8 mouse cellular contexts compared by ENCODE assay signal in genomic region chr2:168691774-168692173, GRCm38 (mm10). TPM values are rescaled to one million over a fixed set of nuclear protein-coding genes. Genes with fewer than 3 reads are reported as not detected.
A peak's percentile ranks its signal among the peaks of the same experiment; 100 is the strongest.
DNase-seq lines count a peak whose midpoint lies in the region; ATAC-seq lines count a peak whose summit lies in the region.

No protein-coding gene starts in this region.

- peaks cover 11% of the 10 kb centered on the region for H3K36me3 ChIP-seq in forebrain, embryonic 14.5 days (ENCODE audit: control insufficient read depth, insufficient read depth, low read length)
- H3K36me3 ChIP-seq in intestine, embryonic 14.5 days (ENCODE audit: control insufficient read depth, insufficient read depth, low read length), result 0 out of 2 replicates have a peak, but pooled peaks cover 6% of the 10 kb centered on the region

- H3K4me3 ChIP-seq in forebrain, embryonic 14.5 days (ENCODE audit: low read depth, low read length), result no peak overlapping the region
- no peak overlapping the region for H3K4me3 ChIP-seq in intestine, embryonic 14.5 days (ENCODE audit: low read depth, low read length)

- 56% methylated on average over 6 of the region's 6 CpGs for WGBS in forebrain, embryonic 14.5 days
- WGBS in intestine, embryonic 14.5 days, result 27% methylated on average over 6 of the region's 6 CpGs

- no peak overlapping the region for H3K9ac ChIP-seq in forebrain, embryonic 14.5 days (ENCODE audit: low read length)
- no peak overlapping the region for H3K9ac ChIP-seq in intestine, embryonic 14.5 days (ENCODE audit: low read length)

- no peaks in the 10 kb centered on the region for H3K27me3 ChIP-seq in forebrain, embryonic 14.5 days (replicated peaks; ENCODE audit: control insufficient read depth, insufficient read depth, low read length)
- H3K27me3 ChIP-seq in intestine, embryonic 14.5 days (replicated peaks; ENCODE audit: control insufficient read depth, insufficient read depth, low read length), result no peaks in the 10 kb centered on the region

- H3K27ac ChIP-seq in forebrain, embryonic 14.5 days (ENCODE audit: low read depth, low read length), result no peak overlapping the region
- peak overlapping the region; percentile 54; the same call in 1 of the 2 replicates for H3K27ac ChIP-seq in intestine, embryonic 14.5 days (ENCODE audit: low read depth)

- DNase-seq in 3T3-L1 (ENCODE audit: low read depth, low spot score), result peak; percentile 80
- peak; percentile 92 for DNase-seq in ES-CJ7 (ENCODE audit: low read depth, low spot score)
- DNase-seq in cerebellum, adult 11 months, result peak; percentile 57
- peak; percentile 72 for DNase-seq in forebrain, embryonic 14.5 days (ENCODE audit: low spot score)
- DNase-seq in intestine, embryonic 14.5 days (ENCODE audit: low spot score), result peak; percentile 90
- DNase-seq in lung, adult 18-20 months, result peak; percentile 55 to 66
- DNase-seq in right cerebral cortex, postnatal 10 days (ENCODE audit: low spot score in 2 of 2), result peak; percentile 65 to 79
- DNase-seq in spleen, adult 12 weeks (ENCODE audit: low spot score), result no peak

- H3K4me2 ChIP-seq in forebrain, embryonic 14.5 days (ENCODE audit: low read length), result no peak overlapping the region
- H3K4me2 ChIP-seq in intestine, embryonic 14.5 days (ENCODE audit: low read length), result no peak overlapping the region

- H3K4me1 ChIP-seq in forebrain, embryonic 14.5 days (ENCODE audit: control insufficient read depth, insufficient read depth, low read length), result peaks cover 6% of the 10 kb centered on the region; the same call in 1 of the 2 replicates
- peaks cover 12% of the 10 kb centered on the region for H3K4me1 ChIP-seq in intestine, embryonic 14.5 days (replicated peaks; ENCODE audit: control insufficient read depth, insufficient read depth, low read length)

- H3K9me3 ChIP-seq in forebrain, embryonic 14.5 days (replicated peaks; ENCODE audit: control insufficient read depth, low read length), result no peaks in the 10 kb centered on the region
- peaks cover 4% of the 10 kb centered on the region for H3K9me3 ChIP-seq in intestine, embryonic 14.5 days (ENCODE audit: control insufficient read depth, low read length)

- 0 out of 2 replicates have a peak, but pooled peaks have one; percentile 51 for ATAC-seq in forebrain, embryonic 14.5 days
- ATAC-seq in intestine, embryonic 14.5 days (replicated peaks; ENCODE audit: low FRiP score, low TSS enrichment, low read depth), result peak; percentile 86

RNA-seq across cellular contexts. Expression of gene Atp9a, which starts 50.4 kb away (rescaled TPM):
- polyA plus RNA-seq in forebrain, embryonic 14.5 days (2014; fragmentation: Nextera tagmentation; extraction: Ambion mirVana), result 42.4 and 46.2 TPM in 2 replicates
- polyA plus RNA-seq in intestine, embryonic 14.5 days (2014; fragmentation: Nextera tagmentation; extraction: Ambion mirVana), result 15.6 and 15.9 TPM in 2 replicates
